Mouse (Mus musculus) cerebellum, adult 11 months (tissue): ENCODE results near the gene Itgb8.

Source experiments
- DNase-seq: peaks from one replicate; pipeline ENCODE4 v3.0.0; 2022

Gene Itgb8

GRCm38 (mm10) chr12:119238696-119239415 lies at the start of gene Itgb8:
Gene Itgb8 (minus strand): TSS chr12:119238802.
- peak; percentile 9 for DNase-seq

GRCm38 (mm10) chr12:119276282-119276681 lies 37.7 kb upstream of the Itgb8 start:
- DNase-seq: no peak

- no peak for DNase-seq
These were observed 35.0 kb upstream of the Itgb8 start for GRCm38 (mm10) chr12:119273605-119274004.

- DNase-seq: no peak
These were observed 33.4 kb upstream of the Itgb8 start for GRCm38 (mm10) chr12:119271964-119272363.

- no peak for DNase-seq
These were observed 31.4 kb upstream of the Itgb8 start for GRCm38 (mm10) chr12:119270036-119270435.

- DNase-seq: no peak
These were observed 30.1 kb upstream of the Itgb8 start for GRCm38 (mm10) chr12:119268723-119269122.

- DNase-seq: no peak
These were observed 25.9 kb upstream of the Itgb8 start for GRCm38 (mm10) chr12:119264506-119264905.

- no peak for DNase-seq
These were observed 10.0 kb upstream of the Itgb8 start for GRCm38 (mm10) chr12:119248581-119248980.

- DNase-seq: no peak
These were observed 2.5 kb upstream of the Itgb8 start for GRCm38 (mm10) chr12:119241071-119241470.

GRCm38 (mm10) chr12:119237921-119238695 lies 494 bp downstream of the Itgb8 start:
- DNase-seq: no peak

- no peak for DNase-seq
These were observed 1.2 kb downstream of the Itgb8 start for GRCm38 (mm10) chr12:119237241-119237920.

- DNase-seq: no peak
These were observed 6.8 kb downstream of the Itgb8 start for GRCm38 (mm10) chr12:119231831-119232230.

GRCm38 (mm10) chr12:119230444-119230843 lies 8.2 kb downstream of the Itgb8 start:
- DNase-seq: no peak

GRCm38 (mm10) chr12:119229601-119230000 lies 9.0 kb downstream of the Itgb8 start:
- no peak for DNase-seq

- DNase-seq: no peak
These were observed 10.7 kb downstream of the Itgb8 start for GRCm38 (mm10) chr12:119227898-119228297.

GRCm38 (mm10) chr12:119224699-119225098 lies 13.9 kb downstream of the Itgb8 start:
- no peak for DNase-seq

GRCm38 (mm10) chr12:119219409-119219808 lies 19.2 kb downstream of the Itgb8 start:
- DNase-seq: no peak

GRCm38 (mm10) chr12:119217700-119218265 lies 20.8 kb downstream of the Itgb8 start:
- no peak for DNase-seq

- no peak for DNase-seq
These were observed 23.4 kb downstream of the Itgb8 start for GRCm38 (mm10) chr12:119215225-119215624.

- no peak for DNase-seq
These were observed 27.1 kb downstream of the Itgb8 start for GRCm38 (mm10) chr12:119211533-119211932.

- no peak for DNase-seq
These were observed 28.0 kb downstream of the Itgb8 start for GRCm38 (mm10) chr12:119210590-119210989.

GRCm38 (mm10) chr12:119210073-119210425 lies 28.6 kb downstream of the Itgb8 start:
- DNase-seq: no peak

GRCm38 (mm10) chr12:119209384-119210072 lies 29.1 kb downstream of the Itgb8 start:
- no peak for DNase-seq
